Mouse (Mus musculus) Muller cell, postnatal 12 days (primary cell): ENCODE results near the gene Exoc6.
"Not testable (repeated sequence)": the region's sequence is repeated elsewhere in the genome, so short reads cannot be mapped to it uniquely, and the experiment has no call there.

Experiments used
- DNase-seq: peaks from one replicate; pipeline ENCODE4 v3.0.0-alpha.2; 2015; ENCODE audit errors: inconsistent ontology term

The Exoc6 gene

GRCm38 (mm10) chr19:37550101-37551039 is at the start of gene Exoc6:
Gene Exoc6 (plus strand): TSS chr19:37550418.
- DNase-seq, result peak; percentile 84

- no peak for DNase-seq
These were observed 47.2 kb upstream of the Exoc6 start for GRCm38 (mm10) chr19:37502996-37503395.

DNA sequence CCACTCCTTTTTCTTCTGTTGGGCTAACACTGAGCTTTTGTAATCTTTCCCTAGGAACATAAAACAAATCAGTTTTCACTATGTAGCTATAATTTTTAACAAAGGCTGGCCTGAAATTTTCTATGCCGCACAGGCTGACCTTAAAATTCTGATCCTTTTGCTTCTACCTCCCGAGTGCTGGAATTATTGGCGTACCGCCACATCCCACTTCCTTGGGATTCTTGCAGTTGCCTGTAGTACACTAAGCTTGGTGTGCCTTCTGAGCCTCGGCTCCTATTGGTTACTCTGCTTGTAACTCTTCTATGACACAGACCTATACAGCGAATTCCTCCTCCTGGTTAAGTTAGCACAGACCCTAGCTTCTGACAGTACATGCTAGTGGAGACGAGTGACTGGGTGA is 44.2 kb upstream of the Exoc6 start:
- DNase-seq, result no peak

GRCm38 (mm10) chr19:37506614-37507013 is 43.6 kb upstream of the Exoc6 start:
- DNase-seq, result no peak

- DNase-seq, result peak; percentile 32
These were observed 40.5 kb upstream of the Exoc6 start for GRCm38 (mm10) chr19:37509725-37510124.

DNA sequence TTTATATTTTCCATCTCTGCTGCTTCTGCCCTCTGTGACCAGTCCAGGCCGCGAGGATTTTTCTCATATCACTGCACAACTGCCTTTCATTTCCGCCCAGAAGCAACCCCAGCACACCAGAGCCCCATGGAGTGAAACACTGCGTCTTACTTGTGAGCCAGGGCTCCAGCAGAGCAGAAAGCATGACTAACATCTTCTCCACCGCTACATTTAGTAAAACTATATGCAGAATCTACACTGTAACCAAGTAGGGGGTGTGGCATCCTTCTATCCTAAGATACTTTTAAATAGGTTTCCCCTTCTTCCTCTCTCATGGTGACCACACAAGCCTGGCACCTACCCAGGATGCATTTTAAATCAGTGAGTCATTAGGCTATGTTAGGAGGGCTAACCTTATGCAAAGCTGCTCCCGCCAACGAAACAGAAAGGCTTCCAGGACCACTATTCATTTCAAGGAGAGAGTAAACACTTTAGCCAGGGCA is 35.4 kb upstream of the Exoc6 start:
- DNase-seq, result peak; percentile 90

GRCm38 (mm10) chr19:37517419-37517818 is 32.8 kb upstream of the Exoc6 start:
- DNase-seq, result no peak

- DNase-seq, result peak; percentile 23
These were observed 29.3 kb upstream of the Exoc6 start for GRCm38 (mm10) chr19:37520740-37521433.

- no peak for DNase-seq
These were observed 28.8 kb upstream of the Exoc6 start for GRCm38 (mm10) chr19:37521434-37521781.

GRCm38 (mm10) chr19:37523280-37524062 is 26.7 kb upstream of the Exoc6 start:
- DNase-seq, result no peak

- no peak for DNase-seq
These were observed 24.3 kb upstream of the Exoc6 start for GRCm38 (mm10) chr19:37525925-37526324.

GRCm38 (mm10) chr19:37526768-37527167 is 23.4 kb upstream of the Exoc6 start:
- no peak for DNase-seq

GRCm38 (mm10) chr19:37527736-37528135 is 22.5 kb upstream of the Exoc6 start:
- DNase-seq, result not testable (repeated sequence)

DNA sequence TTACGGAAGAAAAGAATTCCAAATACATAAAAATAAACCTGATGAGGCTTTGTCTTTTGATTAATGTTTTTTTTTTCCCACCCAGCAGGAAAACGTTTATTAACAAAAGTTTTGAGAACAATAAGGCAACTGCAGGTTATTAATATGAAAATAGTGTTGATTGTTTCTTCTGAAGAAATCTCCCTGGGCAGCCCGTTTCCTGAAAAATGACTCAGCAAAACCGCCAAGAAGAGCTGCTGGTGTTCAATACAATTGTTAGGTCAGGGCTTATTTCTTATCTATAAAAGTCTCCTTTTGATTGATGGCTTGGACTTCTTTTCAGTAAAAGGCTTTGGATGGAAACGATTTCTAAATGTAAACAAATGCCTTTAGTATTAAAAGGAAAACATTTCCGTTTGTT is 21.6 kb upstream of the Exoc6 start:
- DNase-seq, result no peak

GRCm38 (mm10) chr19:37529296-37529695 is 20.9 kb upstream of the Exoc6 start:
- no peak for DNase-seq

GRCm38 (mm10) chr19:37529975-37530515 is 20.2 kb upstream of the Exoc6 start:
- peak; percentile 47 for DNase-seq

GRCm38 (mm10) chr19:37530601-37531000 is 19.6 kb upstream of the Exoc6 start:
- no peak for DNase-seq

GRCm38 (mm10) chr19:37531200-37531845 is 18.9 kb upstream of the Exoc6 start:
- DNase-seq, result no peak

DNA sequence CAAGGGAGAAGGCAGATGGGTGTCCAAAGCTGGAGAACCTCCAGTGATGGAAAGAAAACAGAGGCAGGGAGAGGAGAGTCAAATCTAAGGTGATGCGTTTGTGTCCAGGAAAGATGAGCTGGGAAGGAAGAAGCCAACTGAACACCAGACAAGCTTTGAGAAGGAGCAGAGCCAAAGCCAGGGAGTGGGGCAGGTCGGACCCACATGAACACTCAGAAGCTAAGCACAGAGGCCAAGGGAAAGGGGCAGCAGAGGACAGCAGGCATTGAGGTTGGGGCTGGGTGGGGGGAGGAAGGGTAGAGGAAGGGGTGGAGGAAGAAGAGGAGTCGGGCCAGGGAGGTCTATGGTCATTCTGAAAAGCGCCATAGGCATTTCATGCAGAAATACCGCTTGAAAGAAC is 17.0 kb upstream of the Exoc6 start:
- no peak for DNase-seq

- DNase-seq, result no peak
These were observed 15.4 kb upstream of the Exoc6 start for GRCm38 (mm10) chr19:37534737-37535365.

DNA sequence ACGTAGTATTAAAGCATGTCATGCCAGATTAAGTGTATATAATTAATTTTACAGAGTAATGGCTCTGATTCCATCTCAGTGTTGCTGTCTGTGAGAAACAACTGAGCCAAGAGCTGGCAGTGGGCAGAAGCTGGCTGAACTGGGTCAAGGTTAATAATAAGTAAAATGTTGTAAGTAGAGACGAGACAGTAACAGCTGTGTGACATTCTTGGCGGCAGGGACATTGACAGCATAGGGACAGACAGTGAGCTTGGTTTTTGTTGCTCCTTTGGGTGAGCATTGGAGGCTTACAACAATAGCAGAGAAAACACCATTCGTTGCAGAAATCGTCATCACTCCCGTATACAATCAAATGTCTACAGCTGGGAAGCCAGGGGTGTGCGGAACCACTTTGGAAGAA is 13.8 kb upstream of the Exoc6 start:
- DNase-seq, result no peak
